Mouse (Mus musculus): ENCODE measurements around the gene Timm17b. TPM values are rescaled to one million over a fixed set of nuclear protein-coding genes. Genes with fewer than 3 reads are reported as not detected.

The Timm17b gene
- polyA plus RNA-seq, 1 experiment from 2014 or later, result 170 TPM

Other genes with a start within 250 kb of the Timm17b start
- gene Prickle3, start 242.1 kb upstream of the Timm17b start, polyA plus RNA-seq (2014; fragmentation: Nextera tagmentation; extraction: Ambion mirVana), result 7.5 and 8.3 TPM in 2 replicates
- 199 and 201 TPM in 2 replicates for gene Plp2, start 228.0 kb upstream of the Timm17b start, polyA plus RNA-seq (2014; fragmentation: Nextera tagmentation; extraction: Ambion mirVana)
- gene Magix, start 218.1 kb upstream of the Timm17b start, polyA plus RNA-seq (2014; fragmentation: Nextera tagmentation; extraction: Ambion mirVana), result 0.50 and 0.59 TPM in 2 replicates
- 40.0 and 42.1 TPM in 2 replicates for gene Gpkow, start 202.2 kb upstream of the Timm17b start, polyA plus RNA-seq (2014; fragmentation: Nextera tagmentation; extraction: Ambion mirVana)
- gene Wdr45, start 185.0 kb upstream of the Timm17b start, polyA plus RNA-seq (2014; fragmentation: Nextera tagmentation; extraction: Ambion mirVana), result 18.7 and 26.5 TPM in 2 replicates
- gene Gm45208, start 177.1 kb upstream of the Timm17b start, polyA plus RNA-seq (2014; fragmentation: Nextera tagmentation; extraction: Ambion mirVana), result not detected in 2 replicates
- gene Praf2, start 170.9 kb upstream of the Timm17b start, polyA plus RNA-seq (2014; fragmentation: Nextera tagmentation; extraction: Ambion mirVana), result 83.5 and 85.5 TPM in 2 replicates
- gene Ccdc120, start 148.5 kb upstream of the Timm17b start, polyA plus RNA-seq (2014; fragmentation: Nextera tagmentation; extraction: Ambion mirVana), result 11.0 and 14.8 TPM in 2 replicates
- gene Tfe3, start 136.8 kb upstream of the Timm17b start, polyA plus RNA-seq (2014; fragmentation: Nextera tagmentation; extraction: Ambion mirVana), result 19.5 and 21.0 TPM in 2 replicates
- gene Gripap1, start 109.6 kb upstream of the Timm17b start, polyA plus RNA-seq (2014; fragmentation: Nextera tagmentation; extraction: Ambion mirVana), result 32.1 and 32.9 TPM in 2 replicates
- gene Kcnd1, start 77.1 kb upstream of the Timm17b start, polyA plus RNA-seq (2014; fragmentation: Nextera tagmentation; extraction: Ambion mirVana), result 3.2 and 3.5 TPM in 2 replicates
- 31.1 and 32.3 TPM in 2 replicates for gene Otud5, start 58.0 kb upstream of the Timm17b start, polyA plus RNA-seq (2014; fragmentation: Nextera tagmentation; extraction: Ambion mirVana)
- gene Pim2, start 21.1 kb upstream of the Timm17b start, polyA plus RNA-seq (2014; fragmentation: Nextera tagmentation; extraction: Ambion mirVana), result 4.8 and 6.1 TPM in 2 replicates
- 28.6 and 30.0 TPM in 2 replicates for gene Slc35a2, start 15.3 kb upstream of the Timm17b start, polyA plus RNA-seq (2014; fragmentation: Nextera tagmentation; extraction: Ambion mirVana)
- gene Pqbp1, start 88 bp upstream of the Timm17b start, polyA plus RNA-seq (2014; fragmentation: Nextera tagmentation; extraction: Ambion mirVana), result 92.3 and 98.1 TPM in 2 replicates
- not detected in 2 replicates for gene Gm10491, start 8.5 kb downstream of the Timm17b start, polyA plus RNA-seq (2014; fragmentation: Nextera tagmentation; extraction: Ambion mirVana)
- gene Gm10490, start 10.2 kb downstream of the Timm17b start, polyA plus RNA-seq (2014; fragmentation: Nextera tagmentation; extraction: Ambion mirVana), result not detected in 2 replicates
- gene Pcsk1n, start 20.5 kb downstream of the Timm17b start, polyA plus RNA-seq (2014; fragmentation: Nextera tagmentation; extraction: Ambion mirVana), result 8.6 and 9.3 TPM in 2 replicates
- gene Eras, start 29.2 kb downstream of the Timm17b start, polyA plus RNA-seq (2014; fragmentation: Nextera tagmentation; extraction: Ambion mirVana), result not detected in 2 replicates
- gene Hdac6, start 48.5 kb downstream of the Timm17b start, polyA plus RNA-seq (2014; fragmentation: Nextera tagmentation; extraction: Ambion mirVana), result 24.0 and 27.7 TPM in 2 replicates
- 0.86 and 1.4 TPM in 2 replicates for gene Gata1, start 78.7 kb downstream of the Timm17b start, polyA plus RNA-seq (2014; fragmentation: Nextera tagmentation; extraction: Ambion mirVana)
- not detected in 2 replicates for gene Glod5, start 119.1 kb downstream of the Timm17b start, polyA plus RNA-seq (2014; fragmentation: Nextera tagmentation; extraction: Ambion mirVana)
- 42.5 and 47.6 TPM in 2 replicates for gene Suv39h1, start 175.4 kb downstream of the Timm17b start, polyA plus RNA-seq (2014; fragmentation: Nextera tagmentation; extraction: Ambion mirVana)
- 0.97 and 1.0 TPM in 2 replicates for gene Was, start 191.1 kb downstream of the Timm17b start, polyA plus RNA-seq (2014; fragmentation: Nextera tagmentation; extraction: Ambion mirVana)
- 19.3 and 21.8 TPM in 2 replicates for gene Wdr13, start 233.5 kb downstream of the Timm17b start, polyA plus RNA-seq (2014; fragmentation: Nextera tagmentation; extraction: Ambion mirVana)
- gene Rbm3, start 246.5 kb downstream of the Timm17b start, polyA plus RNA-seq (2014; fragmentation: Nextera tagmentation; extraction: Ambion mirVana), result 420 and 489 TPM in 2 replicates